Mouse (Mus musculus): ENCODE results near the gene 1700020A23Rik.

The 1700020A23Rik gene

GRCm38 (mm10) chr2:130411558-130412495 lies 6.8 kb downstream of the 1700020A23Rik start:
- DNase-seq: peak; percentile 84

DNA sequence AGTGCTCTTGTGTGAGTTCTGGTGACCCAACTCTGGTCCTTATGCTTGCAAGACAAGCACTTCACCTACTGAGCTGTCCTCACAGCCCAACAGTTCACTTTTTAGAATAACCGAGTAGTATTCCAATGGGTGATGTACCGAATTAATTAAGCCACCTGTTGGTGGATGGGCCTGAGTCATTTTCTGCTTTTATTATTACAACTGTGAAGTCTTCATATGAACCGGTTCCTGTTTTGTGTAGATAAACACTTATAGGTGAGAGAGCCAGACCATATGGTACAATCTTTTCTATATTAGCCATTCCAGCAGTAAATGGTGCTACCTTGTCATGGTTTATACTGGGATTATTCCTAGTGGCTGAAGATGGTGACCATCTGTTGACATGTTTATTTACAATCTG lies 7.7 kb downstream of the 1700020A23Rik start:
- DNase-seq: no peak

GRCm38 (mm10) chr2:130414094-130414856 lies 9.2 kb downstream of the 1700020A23Rik start:
- DNase-seq: no peak

GRCm38 (mm10) chr2:130421781-130422620 lies 16.9 kb downstream of the 1700020A23Rik start:
- DNase-seq: peak; percentile 14

DNA sequence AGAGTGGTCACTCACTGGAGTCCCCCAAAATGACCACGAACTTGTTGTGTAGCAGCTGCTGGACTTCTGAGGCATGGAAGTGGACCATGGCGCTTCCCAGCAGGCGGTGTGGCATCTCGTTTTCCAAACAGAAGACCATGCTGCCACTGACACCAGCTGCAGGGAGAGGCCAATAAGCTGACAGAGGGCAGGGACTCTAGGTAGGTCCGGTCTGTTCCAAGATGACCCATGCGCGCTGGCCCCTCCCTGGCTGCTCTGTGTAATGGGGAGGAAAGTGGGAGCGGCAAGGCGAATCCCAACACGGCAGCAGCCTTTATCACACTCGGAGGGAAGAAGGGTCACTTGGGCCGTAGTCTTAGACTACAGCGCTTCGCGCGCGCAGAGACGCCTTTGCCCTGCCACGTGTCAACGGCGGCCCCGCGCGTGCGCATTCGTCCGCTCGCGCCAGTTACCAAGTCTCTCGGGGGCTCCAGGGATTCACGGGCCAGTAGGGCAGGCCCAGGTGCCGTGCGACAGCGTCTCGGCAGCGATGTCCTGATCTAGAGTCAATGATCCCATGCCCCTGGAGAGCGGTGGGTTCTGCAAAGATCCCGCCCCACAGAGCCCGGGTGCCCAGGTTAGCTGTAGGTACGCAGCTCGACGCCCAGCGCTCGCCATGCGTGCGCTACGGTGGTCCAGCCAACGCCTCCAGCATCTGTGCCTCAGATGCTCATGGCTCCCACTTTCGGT lies 18.5 kb downstream of the 1700020A23Rik start:
- DNase-seq: peak; percentile 79

GRCm38 (mm10) chr2:130424126-130424853 lies 19.2 kb downstream of the 1700020A23Rik start, which contains the start of the genes Vps16 and Pced1a:
Gene Vps16 (plus strand): TSS chr2:130424339.
Gene Pced1a (minus strand): TSS chr2:130424701.
- peak; percentile 91 for DNase-seq

GRCm38 (mm10) chr2:130425112-130425511 lies 20.1 kb downstream of the 1700020A23Rik start:
- no peak for DNase-seq

DNA sequence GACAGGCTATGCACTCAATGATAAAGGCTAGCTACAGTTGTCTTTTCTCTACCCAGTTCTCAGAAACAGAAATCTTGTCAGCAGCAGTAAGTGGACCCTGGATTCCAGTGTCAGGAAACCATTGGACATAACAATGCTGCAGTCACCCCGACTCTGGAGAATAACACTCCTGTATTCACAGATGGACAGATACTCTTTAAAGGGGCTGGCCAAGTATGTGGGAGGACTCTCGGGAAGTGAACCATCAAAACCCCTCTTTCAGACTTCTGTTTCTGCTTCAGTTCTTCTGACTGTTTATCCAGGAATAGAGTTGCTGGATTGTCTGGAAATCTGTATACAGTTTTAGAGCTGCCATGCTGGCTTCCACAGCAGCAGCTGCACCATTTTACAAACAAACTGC lies 24.8 kb downstream of the 1700020A23Rik start:
- no peak for DNase-seq

- no peak for DNase-seq
These were observed 25.4 kb downstream of the 1700020A23Rik start for GRCm38 (mm10) chr2:130430484-130430883.

GRCm38 (mm10) chr2:130432157-130432556 lies 27.1 kb downstream of the 1700020A23Rik start:
- no peak for DNase-seq

DNA sequence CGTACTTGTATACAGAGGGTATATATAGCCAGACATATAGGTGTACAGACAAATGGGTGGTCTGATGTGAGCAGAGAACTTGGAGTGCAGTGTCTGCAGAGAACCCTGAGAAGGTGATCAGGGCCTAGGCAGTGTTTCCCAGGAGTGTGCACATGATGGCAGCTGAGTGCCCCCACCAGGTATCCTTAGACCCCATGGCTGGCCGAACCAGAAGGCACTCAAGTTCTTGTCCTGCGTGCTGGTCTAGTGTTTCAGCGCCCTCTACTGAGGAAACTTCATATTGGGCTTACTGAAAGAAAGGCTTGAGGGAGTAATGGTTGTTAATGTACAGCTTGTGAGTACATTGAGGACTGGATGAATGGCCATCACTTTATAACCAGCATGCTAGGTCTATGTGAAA lies 28.1 kb downstream of the 1700020A23Rik start:
- DNase-seq: peak; percentile 47

DNA sequence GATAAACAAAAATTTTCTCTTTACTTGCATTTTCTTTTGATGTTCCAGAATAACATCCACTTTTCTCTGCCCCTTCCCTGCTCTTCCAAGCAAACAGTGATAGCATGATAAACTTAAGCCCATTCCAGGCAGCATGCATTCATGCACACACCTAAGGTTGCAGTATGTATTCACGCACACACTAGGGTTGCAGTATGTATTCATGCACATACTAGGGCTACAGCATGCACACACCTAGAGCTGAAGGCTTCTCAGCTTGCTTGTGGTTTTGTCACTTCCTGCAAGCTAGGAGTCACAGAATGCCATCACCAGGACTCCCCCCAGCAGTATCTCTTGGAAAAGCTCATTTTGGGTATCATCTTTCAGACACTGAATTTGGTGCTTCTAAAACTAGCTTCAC lies 31.7 kb downstream of the 1700020A23Rik start:
- DNase-seq: no peak

DNA sequence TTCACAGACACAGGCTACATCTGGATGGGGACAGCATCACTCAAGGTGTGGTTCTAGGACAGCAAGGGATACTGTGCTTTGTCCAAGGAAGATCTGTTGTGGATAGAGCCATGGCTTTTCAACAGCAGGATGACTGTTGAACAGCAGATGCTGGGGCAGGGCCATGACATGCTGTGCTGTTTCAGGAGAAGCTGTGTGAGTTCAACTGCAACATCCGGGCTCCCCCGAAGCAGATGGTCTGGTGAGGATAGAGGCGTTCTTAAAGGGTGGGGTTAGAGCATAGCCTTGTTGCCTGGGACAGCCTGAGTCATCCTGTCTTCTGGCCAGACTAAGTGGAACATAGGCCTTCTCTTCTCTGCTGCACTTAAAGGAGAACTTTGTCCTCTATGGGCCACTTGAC lies 33.8 kb downstream of the 1700020A23Rik start:
- no peak for DNase-seq

- no peak for DNase-seq
These were observed 34.9 kb downstream of the 1700020A23Rik start for GRCm38 (mm10) chr2:130439840-130440480.

DNA sequence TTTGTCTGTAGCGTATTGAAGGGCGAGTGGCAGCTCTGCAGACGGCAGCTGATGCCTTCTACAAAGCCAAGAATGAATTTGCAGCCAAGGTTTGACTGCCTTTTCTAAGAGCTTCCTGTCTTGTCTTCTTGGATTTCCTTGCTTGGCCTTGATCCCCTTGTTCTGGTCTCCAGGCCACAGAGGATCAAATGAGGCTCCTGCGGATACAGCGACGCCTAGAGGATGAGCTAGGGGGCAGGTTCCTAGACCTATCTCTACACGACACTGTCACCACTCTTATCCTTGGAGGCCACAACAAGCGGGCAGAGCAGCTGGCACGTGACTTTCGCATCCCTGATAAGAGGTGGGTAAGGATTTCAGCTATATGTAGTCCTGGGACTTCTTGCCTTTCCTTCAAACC lies 37.1 kb downstream of the 1700020A23Rik start:
- no peak for DNase-seq

DNA sequence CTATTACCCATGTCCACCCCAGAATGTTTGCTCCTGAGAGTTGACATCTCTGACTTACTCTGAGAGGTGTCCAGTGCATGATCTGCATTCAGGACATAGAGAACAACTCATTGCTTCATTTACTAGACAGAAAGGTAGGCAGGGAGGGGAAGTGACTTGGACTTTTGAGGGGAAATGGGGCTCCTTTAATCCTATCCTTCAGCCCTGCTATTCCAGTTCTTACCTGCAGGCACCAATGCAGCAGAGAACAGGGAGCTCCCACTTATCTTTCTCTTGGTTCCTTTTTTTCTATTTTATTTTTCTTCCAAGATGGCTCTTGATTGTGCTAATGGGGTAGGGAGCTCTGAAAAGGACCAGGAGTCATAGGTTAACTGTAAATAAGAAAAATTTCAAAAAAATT lies 43.4 kb downstream of the 1700020A23Rik start:
- DNase-seq: no peak

- peak; percentile 16 for DNase-seq
These were observed 44.1 kb downstream of the 1700020A23Rik start for GRCm38 (mm10) chr2:130449021-130449793.

- peak; percentile 92 for DNase-seq
These were observed 44.9 kb downstream of the 1700020A23Rik start, which contains the start of gene Ptpra for GRCm38 (mm10) chr2:130449794-130450433. Gene Ptpra (plus strand): TSS chr2:130450278.

GRCm38 (mm10) chr2:130450434-130450796 lies 45.4 kb downstream of the 1700020A23Rik start:
- peak; percentile 74 for DNase-seq
